Mouse (Mus musculus) erythroblast, embryonic 14.5 days (primary cell): ENCODE data around the gene Chd5. TPM values are rescaled to one million over a fixed set of nuclear protein-coding genes. Genes with fewer than 3 reads are reported as not detected.

ENCODE experiments used
- H3K27me3 ChIP-seq: 2 replicates; pipeline ENCODE4 v1.6.1; 2012; ENCODE audit warnings: inconsistent platforms; ENCODE audit not compliant: control insufficient read depth
- H3K36me3 ChIP-seq: 2 replicates; pipeline ENCODE4 v1.6.1; 2012; ENCODE audit warnings: mild to moderate bottlenecking, inconsistent platforms; ENCODE audit not compliant: control insufficient read depth
- H3K4me1 ChIP-seq: 2 replicates; pipeline ENCODE4 v1.6.1; 2012; ENCODE audit warnings: inconsistent platforms; ENCODE audit not compliant: control insufficient read depth
- H3K4me3 ChIP-seq: replicated peaks from 2 replicates; pipeline ENCODE3; 2012; ENCODE audit warnings: moderate library complexity, mild to moderate bottlenecking, inconsistent platforms
- H3K9me3 ChIP-seq: 2 replicates; pipeline ENCODE4 v1.6.1; 2012; ENCODE audit warnings: low read length, inconsistent platforms, mixed read lengths; ENCODE audit not compliant: control insufficient read depth
- GATA1 ChIP-seq: IDR thresholded peaks from 2 replicates; pipeline ENCODE4 v1.6.1; 2012; ENCODE audit warnings: low read length, inconsistent platforms, mixed read lengths
- TAL1 ChIP-seq: IDR thresholded peaks from 3 replicates; pipeline ENCODE4 v1.6.1; 2012; ENCODE audit warnings: low read length, inconsistent platforms, mixed read lengths
- polyA plus RNA-seq: library from polyadenylated mRNA; stranded (reverse); fragments of >175 nt; gene quantifications from 2 replicates; pipeline ENCODE4 v1.2.3, GENCODE M21; 2012

The Chd5 gene
- polyA plus RNA-seq: under 0.01 and 0.02 TPM in 2 replicates

GRCm38 (mm10) chr4:152338419-152339292 lies at the start of gene Chd5:
Chd5 (plus strand) TSS chr4:152338651.
- Histone ChIP-seq H3K27me3 (peaks cover 63% of the 10 kb centered on the region), H3K9me3 (no peaks in the 10 kb centered on the region), H3K36me3 (peaks cover 23% of the 10 kb centered on the region), H3K4me1 (peaks cover 4% of the 10 kb centered on the region), H3K4me3 (no peak within 1 kb of the TSS)
- TF ChIP-seq GATA1 (no peak), TAL1 (no peak)

- Histone ChIP-seq H3K4me3 (no peak overlapping the region), H3K4me1 (peaks cover 14% of the 10 kb centered on the region), H3K27me3 (peaks cover 82% of the 10 kb centered on the region), H3K36me3 (no peaks in the 10 kb centered on the region), H3K9me3 (peaks cover 6% of the 10 kb centered on the region; the same call in 1 of the 2 replicates)
- TF ChIP-seq GATA1 (no peak), TAL1 (no peak)
Observed at GRCm38 (mm10) chr4:152290385-152290784, 48.1 kb upstream of the Chd5 start.

- peaks cover 76% of the 10 kb centered on the region for H3K27me3 ChIP-seq
- H3K9me3 ChIP-seq: peaks cover 6% of the 10 kb centered on the region; the same call in 1 of the 2 replicates
- H3K4me1 ChIP-seq: peaks cover 19% of the 10 kb centered on the region
- no peaks in the 10 kb centered on the region for H3K36me3 ChIP-seq
- TF ChIP-seq TAL1 (no peak), GATA1 (no peak)
- H3K4me3 ChIP-seq: no peak overlapping the region
Observed at GRCm38 (mm10) chr4:152290991-152291390, 47.5 kb upstream of the Chd5 start.

- TF ChIP-seq GATA1 (no peak), TAL1 (no peak)
- H3K4me3 ChIP-seq: no peak within 1 kb of the TSS
- peaks cover 70% of the 10 kb centered on the region for H3K27me3 ChIP-seq
- H3K9me3 ChIP-seq: peaks cover 6% of the 10 kb centered on the region; the same call in 1 of the 2 replicates
- H3K36me3 ChIP-seq: no peaks in the 10 kb centered on the region
- H3K4me1 ChIP-seq: peaks cover 18% of the 10 kb centered on the region
Observed at GRCm38 (mm10) chr4:152291562-152291961, 46.9 kb upstream of the Chd5 start, which contains the start of gene Hes3. Hes3 (minus strand) TSS chr4:152291662.

GRCm38 (mm10) chr4:152292102-152292765 lies 46.2 kb upstream of the Chd5 start:
- peaks cover 63% of the 10 kb centered on the region for H3K27me3 ChIP-seq
- H3K36me3 ChIP-seq: no peaks in the 10 kb centered on the region
- H3K4me3 ChIP-seq: no peak overlapping the region
- peaks cover 17% of the 10 kb centered on the region for H3K4me1 ChIP-seq
- H3K9me3 ChIP-seq: peaks cover 6% of the 10 kb centered on the region; the same call in 1 of the 2 replicates
- no peak for TF ChIP-seq GATA1
- TF ChIP-seq TAL1: no peak

- Histone ChIP-seq H3K27me3 (peaks cover 48% of the 10 kb centered on the region), H3K4me1 (peaks cover 38% of the 10 kb centered on the region)
- no peak for TF ChIP-seq TAL1
- no peak for TF ChIP-seq GATA1
Observed at GRCm38 (mm10) chr4:152294188-152294929, 44.1 kb upstream of the Chd5 start.

GRCm38 (mm10) chr4:152295916-152296315 lies 42.5 kb upstream of the Chd5 start:
- Histone ChIP-seq H3K9me3 (no peaks in the 10 kb centered on the region), H3K27me3 (peaks cover 33% of the 10 kb centered on the region), H3K36me3 (peaks cover 17% of the 10 kb centered on the region), H3K4me1 (peaks cover 40% of the 10 kb centered on the region), H3K4me3 (peak overlapping the region; percentile 84)
- no peak for TF ChIP-seq TAL1
- TF ChIP-seq GATA1: no peak

More at GRCm38 (mm10) chr4:152294188-152294929, 44.1 kb upstream of the Chd5 start:
- Histone ChIP-seq H3K9me3 (peaks cover 4% of the 10 kb centered on the region; the same call in 1 of the 2 replicates), H3K36me3 (peaks cover 2% of the 10 kb centered on the region), H3K4me3 (no peak overlapping the region)

- H3K27me3 ChIP-seq: peaks cover 28% of the 10 kb centered on the region
- H3K4me1 ChIP-seq: peaks cover 40% of the 10 kb centered on the region
Observed at GRCm38 (mm10) chr4:152296371-152296770, 42.1 kb upstream of the Chd5 start.

More at GRCm38 (mm10) chr4:152296371-152296770, 42.1 kb upstream of the Chd5 start:
- no peaks in the 10 kb centered on the region for H3K9me3 ChIP-seq
- peaks cover 22% of the 10 kb centered on the region for H3K36me3 ChIP-seq
- no peak for TF ChIP-seq TAL1
- no peak for TF ChIP-seq GATA1
- H3K4me3 ChIP-seq: peak overlapping the region; percentile 84
